Mouse (Mus musculus) intestine, postnatal 0 days (tissue): Measurements from ENCODE around the gene Mark3. TPM values are rescaled to one million over a fixed set of nuclear protein-coding genes. Genes with fewer than 3 reads are reported as not detected.
"Not testable (repeated sequence)": the region's sequence is repeated elsewhere in the genome, so short reads cannot be mapped to it uniquely, and the experiment has no call there.

Experiments
- ATAC-seq: fragments of 200-750 bp; cut with Nextera tagmentation; 2 replicates; pipeline ENCODE4 v1.8.0; 2017; ENCODE audit warnings: mild to moderate bottlenecking, moderate TSS enrichment, moderate library complexity
- H3K27ac ChIP-seq: fragments of 300-500 bp; sonication (generic); 2 replicates; pipeline ENCODE4 v1.5.1; 2014; ENCODE audit warnings: mild to moderate bottlenecking, low read depth, low read length, moderate library complexity
- H3K27me3 ChIP-seq: fragments of 300-500 bp; sonication (generic); replicated peaks from 2 replicates; pipeline ENCODE4 v1.6.1; 2014; ENCODE audit warnings: low read length, mixed read lengths; ENCODE audit not compliant: control insufficient read depth, insufficient read depth
- H3K36me3 ChIP-seq: fragments of 300-500 bp; sonication (generic); 2 replicates; pipeline ENCODE4 v1.6.1; 2014; ENCODE audit warnings: mild to moderate bottlenecking, moderate library complexity; ENCODE audit not compliant: control insufficient read depth, insufficient read depth
- H3K4me1 ChIP-seq: fragments of 300-500 bp; sonication (generic); replicated peaks from 2 replicates; pipeline ENCODE4 v1.6.1; 2014; ENCODE audit warnings: antibody characterized with exemption, low read length, mixed read lengths; ENCODE audit not compliant: control insufficient read depth, insufficient read depth
- H3K4me2 ChIP-seq: fragments of 300-500 bp; sonication (generic); replicated peaks from 2 replicates; pipeline ENCODE4 v1.6.1; 2014; ENCODE audit warnings: low read depth, mild to moderate bottlenecking, moderate library complexity
- H3K4me3 ChIP-seq: fragments of 300-500 bp; sonication (generic); 2 replicates; pipeline ENCODE4 v1.5.1; 2014; ENCODE audit warnings: low read depth, low read length
- H3K9ac ChIP-seq: fragments of 300-500 bp; sonication (generic); 2 replicates; pipeline ENCODE4 v1.6.1; 2014; ENCODE audit warnings: mild to moderate bottlenecking, low read depth, low read length
- H3K9me3 ChIP-seq: fragments of 300-500 bp; sonication (generic); 2 replicates; pipeline ENCODE4 v1.6.1; 2016; ENCODE audit warnings: mixed run types; ENCODE audit not compliant: control insufficient read depth
- CTCF ChIP-seq: sonication (generic); IDR thresholded peaks from 2 replicates; pipeline ENCODE4 v1.5.1; 2016; ENCODE audit warnings: low read depth, mild to moderate bottlenecking, control low read depth, antibody characterized with exemption, moderate library complexity
- WGBS: fragments of 180-500 bp; shearing (Covaris S2); extraction: QIAGEN DNeasy Blood & Tissue Kit; methylation state at CpG from one replicate; pipeline ENCODE4 v1.1.7; 2014; 5-methylcytosine and 5-hydroxymethylcytosine counted together
- polyA plus RNA-seq: library from polyadenylated mRNA; unstranded; fragments of >200 nt; fragmentation: Nextera tagmentation; extraction: Ambion mirVana; gene quantifications from 2 replicates; pipeline ENCODE4 v1.2.1, GENCODE M21; 2015

Gene Mark3
- polyA plus RNA-seq, 1 experiment from 2014 or later, result 24.7 TPM

- H3K4me1 ChIP-seq, result no peaks in the 10 kb centered on the region
Observed at GRCm38 (mm10) chr12:111547070-111547469, 27.3 kb upstream of the Mark3 start.

GRCm38 (mm10) chr12:111548555-111549289 is 25.6 kb upstream of the Mark3 start:
- Histone ChIP-seq H3K27ac (0 out of 2 replicates have a peak overlapping the region, but pooled peaks have one; percentile 21), H3K4me2 (no peak overlapping the region), H3K27me3 (no peaks in the 10 kb centered on the region), H3K36me3 (peaks cover 34% of the 10 kb centered on the region), H3K9me3 (no peaks in the 10 kb centered on the region), H3K9ac (no peak overlapping the region), H3K4me1 (no peaks in the 10 kb centered on the region), H3K4me3 (no peak overlapping the region)
- 0 out of 2 replicates have a peak, but pooled peaks have one; percentile 11 for ATAC-seq
- 60% methylated on average over 2 of the region's 2 CpGs for WGBS
- TF ChIP-seq CTCF, result no peak

More at GRCm38 (mm10) chr12:111547070-111547469, 27.3 kb upstream of the Mark3 start:
- Histone ChIP-seq H3K27me3 (no peaks in the 10 kb centered on the region), H3K4me3 (no peak overlapping the region), H3K9me3 (no peaks in the 10 kb centered on the region), H3K9ac (no peak overlapping the region), H3K27ac (peak overlapping the region; percentile 28; the same call in 1 of the 2 replicates), H3K4me2 (no peak overlapping the region), H3K36me3 (peaks cover 50% of the 10 kb centered on the region)
- no peak for TF ChIP-seq CTCF
- WGBS, result 66% methylated on average over 3 of the region's 3 CpGs
- ATAC-seq, result peak; percentile 26; the same call in 1 of the 2 replicates

GRCm38 (mm10) chr12:111550679-111551078 is 23.6 kb upstream of the Mark3 start:
- Histone ChIP-seq H3K4me2 (no peak overlapping the region), H3K36me3 (peaks cover 19% of the 10 kb centered on the region; the same call in 1 of the 2 replicates), H3K9ac (no peak overlapping the region), H3K4me3 (no peak overlapping the region), H3K9me3 (no peaks in the 10 kb centered on the region), H3K27ac (no peak overlapping the region), H3K27me3 (no peaks in the 10 kb centered on the region), H3K4me1 (no peaks in the 10 kb centered on the region)
- peak; percentile 54 for TF ChIP-seq CTCF
- 41% methylated on average over 1 of the region's 1 CpGs for WGBS
- no peak for ATAC-seq

GRCm38 (mm10) chr12:111552342-111552741 is 22.0 kb upstream of the Mark3 start:
- no peak for TF ChIP-seq CTCF
- Histone ChIP-seq H3K36me3 (peaks cover 11% of the 10 kb centered on the region; the same call in 1 of the 2 replicates), H3K27ac (no peak overlapping the region), H3K27me3 (no peaks in the 10 kb centered on the region), H3K9me3 (no peaks in the 10 kb centered on the region), H3K4me2 (no peak overlapping the region), H3K9ac (no peak overlapping the region), H3K4me1 (no peaks in the 10 kb centered on the region), H3K4me3 (no peak overlapping the region)
- no peak for ATAC-seq
- WGBS, result 78% methylated on average over 8 of the region's 8 CpGs

GRCm38 (mm10) chr12:111555357-111555756 is 19.0 kb upstream of the Mark3 start:
- Histone ChIP-seq H3K4me3 (no peak overlapping the region), H3K27ac (no peak overlapping the region), H3K4me2 (no peak overlapping the region), H3K27me3 (no peaks in the 10 kb centered on the region), H3K36me3 (no peaks in the 10 kb centered on the region), H3K9me3 (no peaks in the 10 kb centered on the region), H3K4me1 (no peaks in the 10 kb centered on the region), H3K9ac (no peak overlapping the region)
- no peak for ATAC-seq
- no peak for TF ChIP-seq CTCF
- 63% methylated on average over 4 of the region's 4 CpGs for WGBS

GRCm38 (mm10) chr12:111555893-111556292 is 18.4 kb upstream of the Mark3 start:
- not testable (repeated sequence) for H3K27me3 ChIP-seq, H3K9me3 ChIP-seq, H3K9ac ChIP-seq, H3K4me3 ChIP-seq, H3K4me2 ChIP-seq, H3K27ac ChIP-seq, H3K36me3 ChIP-seq, ATAC-seq, H3K4me1 ChIP-seq
- WGBS, result 77% methylated on average over 5 of the region's 5 CpGs
